Mouse (Mus musculus): ENCODE measurements around the gene Plin2.

DNA sequence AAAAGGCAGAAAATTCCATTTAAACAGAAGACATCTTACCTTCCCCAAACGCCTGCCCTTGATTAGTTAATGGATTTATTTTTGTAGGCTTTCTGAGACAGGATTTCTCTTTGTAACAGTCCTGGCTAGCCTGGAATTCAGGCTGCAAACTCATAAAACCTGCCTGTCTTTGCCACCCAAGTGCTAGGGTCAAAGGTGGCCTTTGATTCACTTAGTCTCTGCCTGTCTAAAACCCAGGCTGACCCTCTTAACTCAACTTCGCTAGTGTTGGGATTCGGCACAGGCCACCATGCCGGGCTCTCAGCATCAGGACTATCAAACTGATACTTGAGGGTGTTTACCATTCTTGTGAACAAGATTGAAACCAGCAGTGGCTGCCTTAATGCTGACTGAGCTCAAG is 38.0 kb downstream of the Plin2 start:
- TF ChIP-seq CTCF (IDR thresholded peaks at IDR 0.05; ENCODE audit: low read depth, low read length) (no peak), POLR2A (IDR thresholded peaks at IDR 0.05; ENCODE audit: insufficient read depth, low read length) (no peak)
